Mouse (Mus musculus): ENCODE measurements at regions not wholly inside any gene's neighbourhood (a gene's known extent, or its start where the extent isn't known, plus 50 kb on each side); places are given as distances from the start of the nearest gene placed in this dataset.

DNA sequence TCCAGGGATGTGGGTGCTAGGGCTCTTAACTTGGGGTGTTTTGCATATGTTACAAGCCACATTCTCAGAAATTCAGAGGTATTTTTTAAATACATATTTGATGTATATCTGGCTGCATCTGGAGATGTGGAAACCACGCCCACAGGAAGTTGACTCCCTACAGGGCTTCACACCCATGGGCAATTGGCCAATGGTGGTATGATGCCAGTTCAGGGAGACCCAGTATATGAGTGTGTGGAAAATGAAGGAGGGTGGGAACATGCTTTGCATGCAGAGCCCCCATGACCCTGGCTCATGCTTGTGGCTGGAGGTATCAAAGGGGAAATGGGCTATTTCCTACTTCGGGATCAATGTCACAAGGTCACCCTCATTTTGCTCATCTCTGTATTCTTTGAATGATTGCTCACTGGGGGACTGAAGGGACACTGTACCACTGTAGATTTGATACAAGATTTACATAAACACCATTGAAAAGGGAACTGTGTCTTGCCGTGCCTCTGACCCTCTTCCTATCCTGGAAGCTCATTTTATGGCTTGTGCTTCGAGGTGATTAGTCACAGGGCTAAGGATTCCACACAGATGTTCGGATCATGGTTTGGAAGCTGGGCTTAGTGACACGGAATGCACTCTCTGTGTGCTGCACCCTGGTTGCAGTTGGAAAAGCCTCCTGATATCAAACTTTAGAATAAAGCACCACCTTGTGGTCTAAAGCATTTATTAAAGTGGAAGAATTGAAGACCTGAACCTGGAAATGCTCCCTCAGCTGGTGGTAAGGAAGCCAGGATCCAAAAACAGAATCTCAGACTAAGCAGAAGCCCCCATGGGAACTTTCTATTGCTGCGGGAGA, 56.8 kb upstream of the Edn1 start:
- Histone ChIP-seq H3K27me3 (replicated peaks) (no peaks in the 10 kb centered on the region), H3K4me2 (0 out of 2 replicates have a peak overlapping the region, but pooled peaks have one; percentile 8), H3K4me3 (replicated peaks) (no peak overlapping the region), H3K27ac (no peak overlapping the region), H3K9me3 (no peaks in the 10 kb centered on the region), H3K9ac (no peak overlapping the region), H3K36me3 (no peaks in the 10 kb centered on the region), H3K4me1 (no peaks in the 10 kb centered on the region; the same call in 1 of the 2 replicates)
- WGBS: 42% methylated on average over 7 of the region's 7 CpGs
- ATAC-seq (ENCODE audit: insufficient read depth, low FRiP score, low read depth): no peak; the same call in 1 of the 2 replicates

GRCm38 (mm10) chr13:42245753-42246409, 55.4 kb upstream of the Edn1 start:
- WGBS: 72% methylated on average over 11 of the region's 11 CpGs
- Histone ChIP-seq H3K27me3 (replicated peaks) (no peaks in the 10 kb centered on the region), H3K4me1 (no peaks in the 10 kb centered on the region; the same call in 1 of the 2 replicates), H3K36me3 (no peaks in the 10 kb centered on the region), H3K4me2 (no peak overlapping the region), H3K4me3 (replicated peaks) (no peak overlapping the region), H3K27ac (no peak overlapping the region), H3K9me3 (no peaks in the 10 kb centered on the region), H3K9ac (no peak overlapping the region)
- ATAC-seq (ENCODE audit: insufficient read depth, low FRiP score, low read depth): no peak

All from stomach, embryonic 15.5 days (tissue).